Mouse (Mus musculus): ENCODE data around the gene Arhgef12. TPM values are rescaled to one million over a fixed set of nuclear protein-coding genes. Genes with fewer than 3 reads are reported as not detected.

The Arhgef12 gene
- polyA plus RNA-seq, 1 experiment: 7.1 TPM

DNA sequence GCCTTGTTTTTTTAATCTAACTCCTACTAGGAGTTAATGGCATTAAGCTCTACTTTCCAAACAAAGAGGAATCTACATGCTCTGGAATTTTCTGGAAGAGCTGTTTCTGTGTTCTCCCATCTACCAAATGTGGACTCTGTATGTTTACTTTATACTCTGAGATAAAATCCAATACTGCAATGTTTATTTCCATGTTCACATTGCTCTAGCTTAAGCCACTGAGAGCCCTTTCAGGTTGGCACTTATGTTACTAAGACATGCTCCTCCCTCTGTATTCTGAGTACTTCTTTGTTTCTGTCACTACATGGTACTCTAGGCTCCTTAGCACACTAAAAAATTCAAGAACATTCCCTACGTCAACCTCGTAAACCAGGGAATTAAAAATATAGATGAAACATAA, 56.6 kb downstream of the Arhgef12 start:
- DNase-seq: no peak
- 98% methylated on average over 2 of the region's 2 CpGs for WGBS
- no peak for TF ChIP-seq POLR2A (IDR thresholded peaks at IDR 0.05; ENCODE audit: control insufficient read depth, extremely low read depth, insufficient read depth, low read length, poor library complexity)
- no peak for TF ChIP-seq CTCF (IDR thresholded peaks at IDR 0.05; ENCODE audit: borderline replicate concordance, control insufficient read depth, extremely low read depth, insufficient read depth, low read length, poor library complexity)
- H3K27ac ChIP-seq (ENCODE audit: control insufficient read depth, insufficient read depth, low read length): no peak overlapping the region
- no peaks in the 10 kb centered on the region for H3K4me1 ChIP-seq (replicated peaks; ENCODE audit: control insufficient read depth, insufficient read depth, low read length)
- H3K27me3 ChIP-seq (ENCODE audit: control insufficient read depth, insufficient read depth, low read length): no peaks in the 10 kb centered on the region
- no peaks in the 10 kb centered on the region for H3K36me3 ChIP-seq (ENCODE audit: control insufficient read depth, insufficient read depth, low read length)
- H3K4me3 ChIP-seq (ENCODE audit: control insufficient read depth, insufficient read depth, low read length): no peak overlapping the region

GRCm38 (mm10) chr9:43044481-43044880, 62.6 kb downstream of the Arhgef12 start:
- no peaks in the 10 kb centered on the region for H3K4me1 ChIP-seq (replicated peaks; ENCODE audit: control insufficient read depth, insufficient read depth, low read length)
- DNase-seq: no peak
- H3K36me3 ChIP-seq (ENCODE audit: control insufficient read depth, insufficient read depth, low read length): no peaks in the 10 kb centered on the region
- no peak overlapping the region for H3K4me3 ChIP-seq (ENCODE audit: control insufficient read depth, insufficient read depth, low read length)
- H3K27me3 ChIP-seq (ENCODE audit: control insufficient read depth, insufficient read depth, low read length): no peaks in the 10 kb centered on the region
- H3K27ac ChIP-seq (ENCODE audit: control insufficient read depth, insufficient read depth, low read length): no peak overlapping the region
- TF ChIP-seq CTCF (IDR thresholded peaks at IDR 0.05; ENCODE audit: borderline replicate concordance, control insufficient read depth, extremely low read depth, insufficient read depth, low read length, poor library complexity) (no peak), POLR2A (IDR thresholded peaks at IDR 0.05; ENCODE audit: control insufficient read depth, extremely low read depth, insufficient read depth, low read length, poor library complexity) (no peak)

DNA sequence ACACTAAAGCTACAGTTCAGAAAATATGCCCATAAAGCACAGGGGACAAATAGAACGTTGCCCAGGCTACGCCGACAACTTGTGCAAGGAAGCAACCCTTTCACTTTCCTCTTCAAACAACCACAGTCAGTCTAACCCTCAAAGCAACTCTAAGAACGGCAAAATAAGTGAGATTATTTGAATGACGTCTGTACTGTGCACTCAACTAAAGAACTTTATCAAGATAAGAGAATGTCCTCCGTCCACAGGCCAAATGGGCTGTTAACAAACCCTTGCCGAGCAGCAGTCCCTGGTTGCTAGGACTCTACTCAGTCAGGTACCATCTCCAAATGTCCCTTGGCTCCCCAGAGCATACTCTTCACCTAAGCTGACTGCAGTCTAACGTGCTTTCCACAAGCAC, 68.6 kb downstream of the Arhgef12 start:
- TF ChIP-seq POLR2A (IDR thresholded peaks at IDR 0.05; ENCODE audit: control insufficient read depth, extremely low read depth, insufficient read depth, low read length, poor library complexity) (no peak), CTCF (IDR thresholded peaks at IDR 0.05; ENCODE audit: borderline replicate concordance, control insufficient read depth, extremely low read depth, insufficient read depth, low read length, poor library complexity) (no peak)
- Histone ChIP-seq H3K27me3 (ENCODE audit: control insufficient read depth, insufficient read depth, low read length) (no peaks in the 10 kb centered on the region), H3K4me3 (ENCODE audit: control insufficient read depth, insufficient read depth, low read length) (no peak overlapping the region), H3K4me1 (replicated peaks; ENCODE audit: control insufficient read depth, insufficient read depth, low read length) (no peaks in the 10 kb centered on the region), H3K36me3 (ENCODE audit: control insufficient read depth, insufficient read depth, low read length) (no peaks in the 10 kb centered on the region), H3K27ac (ENCODE audit: control insufficient read depth, insufficient read depth, low read length) (no peak overlapping the region)
- no peak for DNase-seq
- 79% methylated on average over 8 of the region's 8 CpGs for WGBS

GRCm38 (mm10) chr9:43035208-43035607, 71.8 kb downstream of the Arhgef12 start:
- Histone ChIP-seq H3K4me3 (ENCODE audit: control insufficient read depth, insufficient read depth, low read length) (no peak overlapping the region), H3K4me1 (replicated peaks; ENCODE audit: control insufficient read depth, insufficient read depth, low read length) (no peaks in the 10 kb centered on the region), H3K27ac (ENCODE audit: control insufficient read depth, insufficient read depth, low read length) (no peak overlapping the region), H3K27me3 (ENCODE audit: control insufficient read depth, insufficient read depth, low read length) (no peaks in the 10 kb centered on the region), H3K36me3 (ENCODE audit: control insufficient read depth, insufficient read depth, low read length) (no peaks in the 10 kb centered on the region)
- WGBS: 92% methylated on average over 4 of the region's 4 CpGs
- no peak for TF ChIP-seq POLR2A (IDR thresholded peaks at IDR 0.05; ENCODE audit: control insufficient read depth, extremely low read depth, insufficient read depth, low read length, poor library complexity)
- TF ChIP-seq CTCF (IDR thresholded peaks at IDR 0.05; ENCODE audit: borderline replicate concordance, control insufficient read depth, extremely low read depth, insufficient read depth, low read length, poor library complexity): no peak
- no peak for DNase-seq

- no peak overlapping the region for H3K27ac ChIP-seq (ENCODE audit: control insufficient read depth, insufficient read depth, low read length)
- no peak overlapping the region for H3K4me3 ChIP-seq (ENCODE audit: control insufficient read depth, insufficient read depth, low read length)
- no peak for DNase-seq
- H3K27me3 ChIP-seq (ENCODE audit: control insufficient read depth, insufficient read depth, low read length): no peaks in the 10 kb centered on the region
- H3K36me3 ChIP-seq (ENCODE audit: control insufficient read depth, insufficient read depth, low read length): no peaks in the 10 kb centered on the region
- TF ChIP-seq CTCF (IDR thresholded peaks at IDR 0.05; ENCODE audit: borderline replicate concordance, control insufficient read depth, extremely low read depth, insufficient read depth, low read length, poor library complexity): no peak
- TF ChIP-seq POLR2A (IDR thresholded peaks at IDR 0.05; ENCODE audit: control insufficient read depth, extremely low read depth, insufficient read depth, low read length, poor library complexity): no peak
- H3K4me1 ChIP-seq (replicated peaks; ENCODE audit: control insufficient read depth, insufficient read depth, low read length): no peaks in the 10 kb centered on the region
Measured at GRCm38 (mm10) chr9:43034273-43034672, 72.8 kb downstream of the Arhgef12 start.

GRCm38 (mm10) chr9:43027757-43028156, 79.3 kb downstream of the Arhgef12 start:
- Histone ChIP-seq H3K4me3 (ENCODE audit: control insufficient read depth, insufficient read depth, low read length) (no peak overlapping the region), H3K27me3 (ENCODE audit: control insufficient read depth, insufficient read depth, low read length) (no peaks in the 10 kb centered on the region), H3K36me3 (ENCODE audit: control insufficient read depth, insufficient read depth, low read length) (no peaks in the 10 kb centered on the region), H3K27ac (ENCODE audit: control insufficient read depth, insufficient read depth, low read length) (no peak overlapping the region), H3K4me1 (replicated peaks; ENCODE audit: control insufficient read depth, insufficient read depth, low read length) (no peaks in the 10 kb centered on the region)
- no peak for DNase-seq
- TF ChIP-seq CTCF (IDR thresholded peaks at IDR 0.05; ENCODE audit: borderline replicate concordance, control insufficient read depth, extremely low read depth, insufficient read depth, low read length, poor library complexity) (no peak), POLR2A (IDR thresholded peaks at IDR 0.05; ENCODE audit: control insufficient read depth, extremely low read depth, insufficient read depth, low read length, poor library complexity) (no peak)
- WGBS: 91% methylated on average over 5 of the region's 5 CpGs

GRCm38 (mm10) chr9:43021515-43022251, 85.4 kb downstream of the Arhgef12 start:
- no peak overlapping the region for H3K4me3 ChIP-seq (ENCODE audit: control insufficient read depth, insufficient read depth, low read length)
- no peaks in the 10 kb centered on the region for H3K36me3 ChIP-seq (ENCODE audit: control insufficient read depth, insufficient read depth, low read length)
- no peaks in the 10 kb centered on the region for H3K27me3 ChIP-seq (ENCODE audit: control insufficient read depth, insufficient read depth, low read length)
- no peak for TF ChIP-seq POLR2A (IDR thresholded peaks at IDR 0.05; ENCODE audit: control insufficient read depth, extremely low read depth, insufficient read depth, low read length, poor library complexity)
- H3K4me1 ChIP-seq (replicated peaks; ENCODE audit: control insufficient read depth, insufficient read depth, low read length): no peaks in the 10 kb centered on the region
- no peak overlapping the region for H3K27ac ChIP-seq (ENCODE audit: control insufficient read depth, insufficient read depth, low read length)
- DNase-seq: no peak
- WGBS: 93% methylated on average over 5 of the region's 5 CpGs
